Mouse (Mus musculus): Measurements from ENCODE around the gene Fam198b. TPM values are rescaled to one million over a fixed set of nuclear protein-coding genes. Genes with fewer than 3 reads are reported as not detected.

Gene Fam198b
- polyA plus RNA-seq, 2 experiments: 0.57 to 0.70 TPM

DNA sequence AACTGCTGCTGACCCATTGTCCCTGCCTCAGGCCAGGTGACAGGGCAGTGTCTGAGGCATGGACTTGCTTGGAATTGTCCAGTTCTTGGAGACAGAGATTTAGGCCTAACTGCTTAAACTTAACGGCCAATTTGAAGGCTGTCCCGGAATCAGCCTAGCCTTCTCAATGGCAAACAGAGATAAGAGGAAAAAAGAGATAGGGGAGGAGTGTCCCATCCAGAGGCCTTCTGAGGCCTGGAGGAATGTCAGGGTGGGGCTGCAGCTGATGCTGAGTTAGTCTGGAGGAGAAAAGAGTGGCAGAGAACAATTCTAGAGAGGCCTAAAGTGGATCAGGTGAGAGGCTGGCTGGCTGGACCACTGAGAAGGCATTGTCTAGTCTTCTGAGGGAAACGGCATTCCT is 32.2 kb upstream of the Fam198b start:
- H3K4me1 ChIP-seq (replicated peaks; ENCODE audit: control insufficient read depth in 2 of 2, insufficient read depth in 2 of 2, low read length in 1 of 2): peaks cover 10 to 28% of the 10 kb centered on the region in 2 experiments
- 31% methylated on average over 3 of the region's 3 CpGs for WGBS (ENCODE audit: insufficient replicate concordance)
- peak; percentile 39; the same call in 1 of the 2 replicates for TF ChIP-seq EP300 (IDR thresholded peaks at IDR 0.05; ENCODE audit: low read depth)
- TF ChIP-seq CTCF (IDR thresholded peaks at IDR 0.05; ENCODE audit: low read depth): no peak
- H3K36me3 ChIP-seq (replicated peaks; ENCODE audit: control insufficient read depth, insufficient read depth, low read depth): no peaks in the 10 kb centered on the region
- H3K9me3 ChIP-seq (ENCODE audit: control insufficient read depth, low read length): no peaks in the 10 kb centered on the region
- no peak overlapping the region for H3K27ac ChIP-seq
- DNase-seq (ENCODE audit: low read depth in 3 of 3, low spot score in 3 of 3) (no peak), ATAC-seq (ENCODE audit: insufficient read depth) (peak; percentile 72)
- H3K27me3 ChIP-seq (ENCODE audit: control insufficient read depth, insufficient read depth, low read length): no peaks in the 10 kb centered on the region
- no peak overlapping the region for H3K9ac ChIP-seq (replicated peaks)
- no peak overlapping the region for H3K4me3 ChIP-seq (ENCODE audit: insufficient read depth in 1 of 2, low read depth in 2 of 2, low read length in 2 of 2)
- peak overlapping the region; percentile 3; the same call in 1 of the 2 replicates for H3K4me2 ChIP-seq (ENCODE audit: low read depth)

DNA sequence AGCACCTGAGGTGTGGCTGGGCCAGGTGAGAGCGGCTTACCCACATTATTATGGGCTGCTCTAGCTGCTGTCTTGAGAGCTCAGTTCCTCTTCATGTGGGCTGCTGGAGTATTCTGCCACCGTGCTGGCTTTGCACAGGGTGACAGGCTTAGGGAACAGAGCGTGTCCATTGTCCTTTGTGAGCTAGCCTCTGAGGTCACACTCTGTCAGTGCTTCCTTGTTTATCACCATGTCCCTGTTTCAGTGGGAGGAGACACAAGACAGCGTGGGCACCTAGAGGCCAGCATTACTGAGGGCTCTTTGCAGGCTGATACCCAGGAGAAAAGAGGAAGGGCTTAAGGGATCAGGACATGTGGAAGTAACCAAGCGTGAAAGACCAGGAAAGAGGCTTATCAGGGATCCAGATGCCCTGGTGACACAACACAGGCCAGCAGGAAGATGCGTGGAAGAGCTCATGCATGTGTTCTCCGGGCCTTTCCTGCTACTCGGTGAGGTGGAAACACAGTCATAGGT is 31.6 kb upstream of the Fam198b start, which contains the start of gene Tmem144:
TSS of gene Tmem144 (minus strand) at position 120 of the 513 bp plus-strand sequence.
- Histone ChIP-seq H3K9ac (replicated peaks) (no peak within 1 kb of the TSS), H3K4me1 (replicated peaks; ENCODE audit: control insufficient read depth in 2 of 2, insufficient read depth in 2 of 2, low read length in 1 of 2) (peaks cover 10 to 28% of the 10 kb centered on the region in 2 experiments), H3K4me2 (ENCODE audit: low read depth) (peak within 1 kb of the TSS; percentile 3; the same call in 1 of the 2 replicates), H3K27ac (no peak within 1 kb of the TSS), H3K27me3 (ENCODE audit: control insufficient read depth, insufficient read depth, low read length) (no peaks in the 10 kb centered on the region), H3K9me3 (ENCODE audit: control insufficient read depth, low read length) (no peaks in the 10 kb centered on the region), H3K36me3 (replicated peaks; ENCODE audit: control insufficient read depth, insufficient read depth, low read depth) (no peaks in the 10 kb centered on the region), H3K4me3 (ENCODE audit: insufficient read depth in 1 of 2, low read depth in 2 of 2, low read length in 2 of 2) (no peak within 1 kb of the TSS)
- no peak for TF ChIP-seq CTCF (IDR thresholded peaks at IDR 0.05; ENCODE audit: low read depth)
- TF ChIP-seq EP300 (IDR thresholded peaks at IDR 0.05; ENCODE audit: low read depth): no peak
- ATAC-seq (ENCODE audit: insufficient read depth): peak; percentile 38
- no peak for DNase-seq (ENCODE audit: low read depth in 3 of 3, low spot score in 3 of 3)
- WGBS (ENCODE audit: insufficient replicate concordance): 38% methylated on average over 8 of the region's 8 CpGs

DNA sequence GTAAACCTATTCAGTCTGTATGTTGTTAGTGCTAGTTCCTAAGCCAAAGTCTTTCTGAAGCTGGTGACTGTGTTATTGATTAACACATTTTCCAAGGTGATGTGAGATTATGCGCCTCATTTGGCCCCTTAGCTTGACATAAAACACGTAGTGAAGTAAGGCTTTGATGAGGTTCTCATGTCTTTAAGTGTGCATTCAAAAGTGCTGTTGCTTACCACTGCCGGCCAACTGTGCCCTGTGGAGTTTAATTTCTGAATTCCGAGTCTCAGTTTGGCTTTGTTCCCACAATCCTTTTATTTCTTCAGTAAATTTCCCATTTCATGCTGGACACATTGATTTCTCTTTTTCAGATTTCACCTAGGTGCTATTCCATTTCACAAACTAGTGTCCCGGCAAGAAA is 26.6 kb upstream of the Fam198b start:
- H3K9ac ChIP-seq (replicated peaks): no peak overlapping the region
- no peaks in the 10 kb centered on the region for H3K9me3 ChIP-seq (ENCODE audit: control insufficient read depth, low read length)
- no peaks in the 10 kb centered on the region for H3K36me3 ChIP-seq (replicated peaks; ENCODE audit: control insufficient read depth, insufficient read depth, low read depth)
- 65% methylated on average over 5 of the region's 5 CpGs for WGBS (ENCODE audit: insufficient replicate concordance)
- DNase-seq (ENCODE audit: low read depth in 3 of 3, low spot score in 3 of 3): no peak
- ATAC-seq (ENCODE audit: insufficient read depth): no peak
- no peak overlapping the region for H3K4me3 ChIP-seq (ENCODE audit: insufficient read depth in 1 of 2, low read depth in 2 of 2, low read length in 2 of 2)
- peaks cover 0 to 7% of the 10 kb centered on the region in 2 experiments; a peak in 3 of 4 replicates for H3K4me1 ChIP-seq (replicated peaks; ENCODE audit: control insufficient read depth in 2 of 2, insufficient read depth in 2 of 2, low read length in 1 of 2)
- no peak for TF ChIP-seq CTCF (IDR thresholded peaks at IDR 0.05; ENCODE audit: low read depth)
- no peak for TF ChIP-seq EP300 (IDR thresholded peaks at IDR 0.05; ENCODE audit: low read depth)
- no peak overlapping the region for H3K27ac ChIP-seq
- H3K4me2 ChIP-seq (ENCODE audit: low read depth): no peak overlapping the region
- no peaks in the 10 kb centered on the region for H3K27me3 ChIP-seq (ENCODE audit: control insufficient read depth, insufficient read depth, low read length)

DNA sequence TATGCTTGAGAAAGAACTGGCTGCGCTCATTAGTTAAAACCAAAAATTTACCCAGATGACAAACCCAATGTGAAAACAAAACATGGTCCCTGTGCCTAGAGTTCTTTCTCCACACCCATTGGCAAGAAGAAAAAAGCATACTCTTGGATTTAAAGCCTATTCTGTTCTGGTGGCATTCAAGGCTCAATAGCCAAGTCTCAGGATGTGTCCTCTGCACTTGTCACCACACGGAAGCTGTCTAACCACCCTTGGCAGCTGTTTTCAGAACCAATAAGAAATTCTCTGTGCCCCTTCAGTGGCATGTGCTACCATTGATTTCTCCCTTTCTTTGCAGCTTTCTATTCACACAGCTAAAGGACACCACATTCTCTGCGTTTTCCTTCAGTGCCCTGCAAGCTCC is 26.1 kb upstream of the Fam198b start:
- Histone ChIP-seq H3K36me3 (replicated peaks; ENCODE audit: control insufficient read depth, insufficient read depth, low read depth) (no peaks in the 10 kb centered on the region), H3K9ac (replicated peaks) (no peak overlapping the region), H3K4me2 (ENCODE audit: low read depth) (no peak overlapping the region), H3K4me3 (ENCODE audit: insufficient read depth in 1 of 2, low read depth in 2 of 2, low read length in 2 of 2) (no peak overlapping the region), H3K27me3 (ENCODE audit: control insufficient read depth, insufficient read depth, low read length) (no peaks in the 10 kb centered on the region), H3K4me1 (replicated peaks; ENCODE audit: control insufficient read depth in 2 of 2, insufficient read depth in 2 of 2, low read length in 1 of 2) (peaks cover 0 to 4% of the 10 kb centered on the region in 2 experiments; a peak in 1 of 4 replicates), H3K9me3 (ENCODE audit: control insufficient read depth, low read length) (no peaks in the 10 kb centered on the region), H3K27ac (no peak overlapping the region)
- DNase-seq (ENCODE audit: low read depth in 3 of 3, low spot score in 3 of 3) (no peak), ATAC-seq (ENCODE audit: insufficient read depth) (no peak)
- no peak for TF ChIP-seq CTCF (IDR thresholded peaks at IDR 0.05; ENCODE audit: low read depth)
- no peak for TF ChIP-seq EP300 (IDR thresholded peaks at IDR 0.05; ENCODE audit: low read depth)
- 66% methylated on average over 3 of the region's 3 CpGs for WGBS (ENCODE audit: insufficient replicate concordance)

DNA sequence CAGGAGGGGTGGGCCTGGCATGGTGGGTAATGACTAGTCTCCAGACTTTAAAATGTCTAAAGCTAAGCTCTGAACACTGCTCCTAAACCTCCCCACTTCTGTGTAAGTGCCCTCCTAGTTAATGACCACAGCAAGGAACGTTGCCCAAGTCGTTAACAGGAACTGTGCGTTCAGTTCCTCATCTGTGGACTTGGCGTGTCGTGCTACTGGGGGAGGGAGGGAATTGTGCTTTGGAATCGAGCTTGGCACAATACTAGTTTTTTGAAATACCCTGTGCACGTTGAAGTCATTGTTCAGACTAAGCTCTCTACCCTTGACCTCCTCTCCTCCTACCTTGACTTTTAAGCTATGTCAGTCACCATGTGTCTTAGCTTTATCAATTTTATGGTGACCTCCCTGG is 19.5 kb upstream of the Fam198b start:
- H3K27ac ChIP-seq: no peak overlapping the region
- no peaks in the 10 kb centered on the region for H3K36me3 ChIP-seq (replicated peaks; ENCODE audit: control insufficient read depth, insufficient read depth, low read depth)
- ATAC-seq (ENCODE audit: insufficient read depth) (no peak), DNase-seq (ENCODE audit: low read depth in 3 of 3, low spot score in 3 of 3) (no peak)
- H3K4me3 ChIP-seq (ENCODE audit: insufficient read depth in 1 of 2, low read depth in 2 of 2, low read length in 2 of 2): no peak overlapping the region
- H3K4me2 ChIP-seq (ENCODE audit: low read depth): no peak overlapping the region
- H3K9me3 ChIP-seq (ENCODE audit: control insufficient read depth, low read length): no peaks in the 10 kb centered on the region
- H3K9ac ChIP-seq (replicated peaks): no peak overlapping the region
- no peaks in the 10 kb centered on the region for H3K27me3 ChIP-seq (ENCODE audit: control insufficient read depth, insufficient read depth, low read length)
- TF ChIP-seq CTCF (IDR thresholded peaks at IDR 0.05; ENCODE audit: low read depth) (no peak), EP300 (IDR thresholded peaks at IDR 0.05; ENCODE audit: low read depth) (no peak)
- no peaks in the 10 kb centered on the region for H3K4me1 ChIP-seq (replicated peaks; ENCODE audit: control insufficient read depth in 2 of 2, insufficient read depth in 2 of 2, low read length in 1 of 2)
- WGBS (ENCODE audit: insufficient replicate concordance): 27% methylated on average over 7 of the region's 7 CpGs

Measured in liver, embryonic 14.5 days (tissue).